Mouse (Mus musculus): ENCODE results near the gene Unc80.

Unc80 gene

GRCm38 (mm10) chr1:66467821-66468703 is at the start of gene Unc80:
Gene Unc80, plus strand, starts transcription at chr1:66468367.
- peak; percentile 4 for DNase-seq (ENCODE audit: low read depth, low spot score)

- DNase-seq (ENCODE audit: low read depth, low spot score): no peak
These were observed 42.1 kb upstream of the Unc80 start for GRCm38 (mm10) chr1:66426073-66426472.

- no peak for DNase-seq (ENCODE audit: low read depth, low spot score)
These were observed 37.2 kb upstream of the Unc80 start for GRCm38 (mm10) chr1:66430962-66431361.

GRCm38 (mm10) chr1:66431472-66431871 is 36.7 kb upstream of the Unc80 start:
- no peak for DNase-seq (ENCODE audit: low read depth, low spot score)

- DNase-seq (ENCODE audit: low read depth, low spot score): no peak
These were observed 30.1 kb upstream of the Unc80 start for GRCm38 (mm10) chr1:66438069-66438468.

GRCm38 (mm10) chr1:66442922-66443321 is 25.2 kb upstream of the Unc80 start:
- DNase-seq (ENCODE audit: low read depth, low spot score): no peak

- no peak for DNase-seq (ENCODE audit: low read depth, low spot score)
These were observed 18.7 kb upstream of the Unc80 start for GRCm38 (mm10) chr1:66449471-66449870.

GRCm38 (mm10) chr1:66456580-66456979 is 11.6 kb upstream of the Unc80 start:
- no peak for DNase-seq (ENCODE audit: low read depth, low spot score)

- no peak for DNase-seq (ENCODE audit: low read depth, low spot score)
These were observed 10.4 kb upstream of the Unc80 start for GRCm38 (mm10) chr1:66457747-66458146.

- no peak for DNase-seq (ENCODE audit: low read depth, low spot score)
These were observed 8.8 kb upstream of the Unc80 start for GRCm38 (mm10) chr1:66459394-66459793.

- DNase-seq (ENCODE audit: low read depth, low spot score): no peak
These were observed 7.3 kb upstream of the Unc80 start for GRCm38 (mm10) chr1:66460850-66461249.

- no peak for DNase-seq (ENCODE audit: low read depth, low spot score)
These were observed 495 bp downstream of the Unc80 start for GRCm38 (mm10) chr1:66468704-66469020.

GRCm38 (mm10) chr1:66482751-66483150 is 14.6 kb downstream of the Unc80 start:
- DNase-seq (ENCODE audit: low read depth, low spot score): no peak

- no peak for DNase-seq (ENCODE audit: low read depth, low spot score)
These were observed 24.9 kb downstream of the Unc80 start for GRCm38 (mm10) chr1:66493064-66493463.

- DNase-seq (ENCODE audit: low read depth, low spot score): no peak
These were observed 27.3 kb downstream of the Unc80 start for GRCm38 (mm10) chr1:66495310-66496012.

GRCm38 (mm10) chr1:66550812-66551211 is 82.6 kb downstream of the Unc80 start:
- no peak for DNase-seq (ENCODE audit: low read depth, low spot score)

- peak; percentile 84 for DNase-seq (ENCODE audit: low read depth, low spot score)
These were observed 84.3 kb downstream of the Unc80 start for GRCm38 (mm10) chr1:66552396-66552966.

- no peak for DNase-seq (ENCODE audit: low read depth, low spot score)
These were observed 93.6 kb downstream of the Unc80 start for GRCm38 (mm10) chr1:66561636-66562270.

- DNase-seq (ENCODE audit: low read depth, low spot score): no peak
These were observed 94.2 kb downstream of the Unc80 start for GRCm38 (mm10) chr1:66562332-66562731.

- no peak for DNase-seq (ENCODE audit: low read depth, low spot score)
These were observed 101.6 kb downstream of the Unc80 start for GRCm38 (mm10) chr1:66569736-66570135.

- DNase-seq (ENCODE audit: low read depth, low spot score): no peak
These were observed 129.1 kb downstream of the Unc80 start for GRCm38 (mm10) chr1:66597163-66597788.

- DNase-seq (ENCODE audit: low read depth, low spot score): no peak
These were observed 140.1 kb downstream of the Unc80 start for GRCm38 (mm10) chr1:66608304-66608703.

Measured in CD4-positive helper T cell, adult 2 months (primary cell).